Mouse (Mus musculus) hindbrain, embryonic 15.5 days (tissue): ENCODE data around the gene Map3k4. TPM values are rescaled to one million over a fixed set of nuclear protein-coding genes. Genes with fewer than 3 reads are reported as not detected.

Source experiments
- ATAC-seq: fragments of 200-750 bp; cut with Nextera tagmentation; 2 replicates; pipeline ENCODE4 v1.8.0; 2017; ENCODE audit warnings: low read depth, moderate number of reproducible peaks, moderate TSS enrichment; ENCODE audit not compliant: low FRiP score
- H3K27ac ChIP-seq: fragments of 300-500 bp; sonication (generic); replicated peaks from 2 replicates; pipeline ENCODE4 v1.5.1; 2015; ENCODE audit warnings: mild to moderate bottlenecking, inconsistent platforms
- H3K27me3 ChIP-seq: fragments of 300-500 bp; sonication (generic); 2 replicates; pipeline ENCODE4 v1.6.1; 2015; ENCODE audit warnings: control low read depth, inconsistent platforms
- H3K36me3 ChIP-seq: fragments of 300-500 bp; sonication (generic); 2 replicates; pipeline ENCODE4 v1.6.1; 2015; ENCODE audit warnings: control low read depth, inconsistent platforms
- H3K4me1 ChIP-seq: fragments of 300-500 bp; sonication (generic); replicated peaks from 2 replicates; pipeline ENCODE4 v1.6.1; 2015; ENCODE audit warnings: control low read depth, inconsistent platforms
- H3K4me2 ChIP-seq: fragments of 300-500 bp; sonication (generic); 2 replicates; pipeline ENCODE4 v1.6.1; 2015; ENCODE audit warnings: moderate library complexity, mild to moderate bottlenecking, inconsistent platforms
- H3K4me3 ChIP-seq: fragments of 300-500 bp; sonication (generic); 2 replicates; pipeline ENCODE4 v1.5.1; 2015; ENCODE audit warnings: mild to moderate bottlenecking, inconsistent platforms
- H3K9ac ChIP-seq: fragments of 300-500 bp; sonication (generic); 2 replicates; pipeline ENCODE4 v1.6.1; 2015; ENCODE audit warnings: inconsistent platforms
- H3K9me3 ChIP-seq: fragments of 300-500 bp; sonication (generic); 2 replicates; pipeline ENCODE4 v1.6.1; 2016; ENCODE audit warnings: control low read depth, inconsistent platforms
- WGBS: fragments of 180-500 bp; shearing (Covaris S2); methylation state at CpG from one replicate; pipeline ENCODE4 v1.1.7; 2015; 5-methylcytosine and 5-hydroxymethylcytosine counted together
- polyA plus RNA-seq: library from polyadenylated mRNA; unstranded; fragments of >200 nt; fragmentation: Nextera tagmentation; extraction: Ambion mirVana; gene quantifications from 2 replicates; pipeline ENCODE4 v1.2.1, GENCODE M21; 2015

Gene Map3k4
- 41.4 and 43.2 TPM in 2 replicates for polyA plus RNA-seq

GRCm38 (mm10) chr17:12318663-12319201, at the start of gene Map3k4:
Gene Map3k4 (minus strand): TSS chr17:12318796.
- WGBS: under 1% methylated on average over 36 of the region's 39 CpGs
- no peaks in the 10 kb centered on the region for H3K9me3 ChIP-seq
- H3K4me1 ChIP-seq: peaks cover 45% of the 10 kb centered on the region
- no peaks in the 10 kb centered on the region for H3K36me3 ChIP-seq
- peak within 1 kb of the TSS; percentile 100 for H3K27ac ChIP-seq
- peak; percentile 95 for ATAC-seq
- H3K4me3 ChIP-seq: peak within 1 kb of the TSS; percentile 100
- peak within 1 kb of the TSS; percentile 76 for H3K4me2 ChIP-seq
- peak within 1 kb of the TSS; percentile 99 for H3K9ac ChIP-seq
- no peaks in the 10 kb centered on the region for H3K27me3 ChIP-seq

DNA sequence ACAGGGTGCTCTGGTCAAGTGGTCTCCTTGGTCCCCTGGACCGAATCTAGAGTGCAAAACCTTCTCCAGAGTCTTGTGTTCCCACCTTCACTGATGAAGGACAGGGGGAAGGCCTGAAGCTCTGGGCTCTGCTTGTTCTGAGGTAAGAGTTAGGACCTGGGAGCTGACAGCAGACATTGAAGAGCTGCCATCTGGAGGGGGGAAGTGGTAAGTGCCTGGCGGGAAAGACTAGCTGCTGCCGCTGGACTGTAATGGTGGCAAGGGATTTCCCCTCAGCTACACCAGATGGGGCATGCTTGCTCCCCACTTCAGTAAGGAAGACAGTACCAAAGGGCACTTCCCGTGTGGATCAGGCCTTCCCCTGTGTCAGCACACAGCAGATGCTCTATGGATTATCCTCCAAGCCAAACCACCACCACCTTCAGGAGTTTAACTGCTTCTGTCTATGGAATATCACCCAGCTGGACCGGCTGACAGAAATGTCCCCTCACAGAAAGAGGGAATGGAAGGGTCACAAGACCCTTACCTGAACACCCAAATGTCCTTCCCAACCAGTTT, 48.9 kb upstream of the Map3k4 start:
- no peak overlapping the region for H3K4me2 ChIP-seq
- H3K36me3 ChIP-seq: no peaks in the 10 kb centered on the region

DNA sequence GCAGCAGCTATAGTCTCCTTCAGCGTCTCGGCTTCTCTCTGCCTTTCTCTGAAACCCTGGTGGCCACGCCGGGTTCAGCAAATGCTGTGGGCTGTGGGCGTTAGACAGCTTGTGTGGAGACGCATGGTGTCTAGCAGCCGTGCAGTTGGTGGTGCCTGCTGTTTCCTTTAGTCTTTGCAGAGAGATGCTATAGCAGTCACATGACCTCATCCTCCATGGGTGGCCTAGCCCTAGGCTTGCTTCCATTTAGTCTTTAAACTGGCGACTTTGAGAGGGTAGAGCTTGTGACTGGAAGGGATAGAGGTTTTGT, 45.8 kb upstream of the Map3k4 start:
- H3K4me2 ChIP-seq: no peak overlapping the region
- H3K9ac ChIP-seq: no peak overlapping the region
- H3K4me1 ChIP-seq: no peaks in the 10 kb centered on the region
- H3K27me3 ChIP-seq: no peaks in the 10 kb centered on the region
- 48% methylated on average over 8 of the region's 8 CpGs for WGBS
- H3K4me3 ChIP-seq: no peak overlapping the region
- H3K9me3 ChIP-seq: no peaks in the 10 kb centered on the region
- no peaks in the 10 kb centered on the region for H3K36me3 ChIP-seq
- ATAC-seq: no peak
- no peak overlapping the region for H3K27ac ChIP-seq

More for the DNA sequence above, 48.9 kb upstream of the Map3k4 start:
- Histone ChIP-seq H3K27me3 (no peaks in the 10 kb centered on the region), H3K9ac (no peak overlapping the region), H3K4me3 (no peak overlapping the region), H3K27ac (no peak overlapping the region), H3K4me1 (peaks cover 4% of the 10 kb centered on the region; the same call in 1 of the 2 replicates), H3K9me3 (no peaks in the 10 kb centered on the region)
- peak; percentile 62; the same call in 1 of the 2 replicates for ATAC-seq
- whole genome bisulfite sequencing: 33% methylated on average over 5 of the region's 5 CpGs

GRCm38 (mm10) chr17:12363601-12364425, 45.2 kb upstream of the Map3k4 start:
- Histone ChIP-seq H3K4me2 (no peak overlapping the region), H3K9me3 (no peaks in the 10 kb centered on the region), H3K27ac (no peak overlapping the region), H3K9ac (no peak overlapping the region), H3K4me1 (no peaks in the 10 kb centered on the region), H3K27me3 (no peaks in the 10 kb centered on the region), H3K4me3 (no peak overlapping the region), H3K36me3 (no peaks in the 10 kb centered on the region)
- 83% methylated on average over 11 of the region's 11 CpGs for WGBS
- no peak for ATAC-seq

GRCm38 (mm10) chr17:12359876-12360275, 41.3 kb upstream of the Map3k4 start:
- Histone ChIP-seq H3K27ac (no peak overlapping the region), H3K9me3 (no peaks in the 10 kb centered on the region), H3K4me1 (no peaks in the 10 kb centered on the region), H3K4me3 (no peak overlapping the region), H3K9ac (no peak overlapping the region), H3K36me3 (no peaks in the 10 kb centered on the region), H3K4me2 (no peak overlapping the region), H3K27me3 (no peaks in the 10 kb centered on the region)
- ATAC-seq: no peak
- WGBS: 89% methylated on average over 15 of the region's 15 CpGs

DNA sequence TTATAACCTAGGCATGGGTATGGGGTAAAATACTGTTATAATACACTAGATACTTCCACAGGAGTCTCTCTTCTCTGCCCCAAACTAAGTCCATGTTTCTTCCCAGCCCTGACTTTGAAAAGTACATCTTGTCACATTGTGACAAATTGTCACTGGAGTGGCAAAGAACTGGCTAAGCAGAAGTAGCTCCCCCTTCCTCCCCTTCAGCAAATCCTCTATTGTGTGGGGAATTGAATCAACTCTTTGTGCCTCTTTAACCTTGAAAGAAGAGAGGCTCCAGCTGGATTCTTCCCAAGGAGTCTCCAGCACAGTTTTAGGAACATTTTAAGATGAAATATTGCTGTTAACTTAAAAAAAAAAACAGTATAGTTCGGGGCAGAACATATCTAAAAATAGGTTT, 34.2 kb upstream of the Map3k4 start:
- no peaks in the 10 kb centered on the region for H3K4me1 ChIP-seq
- no peak overlapping the region for H3K4me2 ChIP-seq
- no peaks in the 10 kb centered on the region for H3K27me3 ChIP-seq
- no peaks in the 10 kb centered on the region for H3K9me3 ChIP-seq
- no peak overlapping the region for H3K9ac ChIP-seq
- WGBS: 34% methylated on average over 1 of the region's 1 CpGs
- no peak for ATAC-seq
- no peak overlapping the region for H3K4me3 ChIP-seq
- no peak overlapping the region for H3K27ac ChIP-seq
- no peaks in the 10 kb centered on the region for H3K36me3 ChIP-seq

GRCm38 (mm10) chr17:12351564-12351963, 33.0 kb upstream of the Map3k4 start:
- no peak for ATAC-seq
- 93% methylated on average over 6 of the region's 6 CpGs for WGBS
- H3K9me3 ChIP-seq: no peaks in the 10 kb centered on the region

GRCm38 (mm10) chr17:12347462-12347861, 28.9 kb upstream of the Map3k4 start:
- no peak overlapping the region for H3K4me3 ChIP-seq
- WGBS: 97% methylated on average over 1 of the region's 1 CpGs
- no peaks in the 10 kb centered on the region for H3K9me3 ChIP-seq
- no peak for ATAC-seq
- no peaks in the 10 kb centered on the region for H3K36me3 ChIP-seq
- no peaks in the 10 kb centered on the region for H3K27me3 ChIP-seq
- no peaks in the 10 kb centered on the region for H3K4me1 ChIP-seq
- no peak overlapping the region for H3K4me2 ChIP-seq
- H3K27ac ChIP-seq: no peak overlapping the region
- no peak overlapping the region for H3K9ac ChIP-seq

More at GRCm38 (mm10) chr17:12351564-12351963, 33.0 kb upstream of the Map3k4 start:
- Histone ChIP-seq H3K27me3 (no peaks in the 10 kb centered on the region), H3K9ac (no peak overlapping the region), H3K36me3 (no peaks in the 10 kb centered on the region), H3K4me3 (no peak overlapping the region), H3K4me2 (no peak overlapping the region), H3K27ac (no peak overlapping the region), H3K4me1 (no peaks in the 10 kb centered on the region)

- Histone ChIP-seq H3K4me2 (no peak overlapping the region), H3K27me3 (no peaks in the 10 kb centered on the region), H3K4me3 (no peak overlapping the region), H3K27ac (no peak overlapping the region), H3K4me1 (no peaks in the 10 kb centered on the region), H3K9me3 (no peaks in the 10 kb centered on the region), H3K36me3 (no peaks in the 10 kb centered on the region), H3K9ac (no peak overlapping the region)
- 79% methylated on average over 9 of the region's 9 CpGs for WGBS
- no peak for ATAC-seq
Observed at GRCm38 (mm10) chr17:12343702-12344376, 25.2 kb upstream of the Map3k4 start.

- ATAC-seq: no peak
- no peaks in the 10 kb centered on the region for H3K9me3 ChIP-seq
- no peaks in the 10 kb centered on the region for H3K4me1 ChIP-seq
- H3K36me3 ChIP-seq: no peaks in the 10 kb centered on the region
- H3K4me3 ChIP-seq: no peak overlapping the region
- H3K27ac ChIP-seq: no peak overlapping the region
- H3K27me3 ChIP-seq: no peaks in the 10 kb centered on the region
- no peak overlapping the region for H3K9ac ChIP-seq
- H3K4me2 ChIP-seq: no peak overlapping the region
- WGBS: 84% methylated on average over 4 of the region's 4 CpGs
Observed at GRCm38 (mm10) chr17:12337156-12337555, 18.6 kb upstream of the Map3k4 start.

- 85% methylated on average over 19 of the region's 19 CpGs for WGBS
- Histone ChIP-seq H3K4me1 (no peaks in the 10 kb centered on the region), H3K4me2 (no peak overlapping the region), H3K36me3 (no peaks in the 10 kb centered on the region), H3K27me3 (no peaks in the 10 kb centered on the region), H3K9ac (no peak overlapping the region), H3K27ac (no peak overlapping the region), H3K9me3 (no peaks in the 10 kb centered on the region), H3K4me3 (no peak overlapping the region)
- ATAC-seq: no peak
Observed at GRCm38 (mm10) chr17:12336073-12336868, 17.7 kb upstream of the Map3k4 start.
